Mouse (Mus musculus) liver, embryonic 14.5 days (tissue): Measurements from ENCODE around the gene Atp13a4.

Experiments used
- CTCF ChIP-seq: IDR thresholded peaks from 2 replicates; pipeline ENCODE4 v1.5.1; 2016; ENCODE audit warnings: antibody characterized with exemption, low read depth, control low read depth
- EP300 ChIP-seq: IDR thresholded peaks from 2 replicates; pipeline ENCODE4 v1.6.1; 2016; ENCODE audit warnings: antibody characterized with exemption, low read depth

DNA sequence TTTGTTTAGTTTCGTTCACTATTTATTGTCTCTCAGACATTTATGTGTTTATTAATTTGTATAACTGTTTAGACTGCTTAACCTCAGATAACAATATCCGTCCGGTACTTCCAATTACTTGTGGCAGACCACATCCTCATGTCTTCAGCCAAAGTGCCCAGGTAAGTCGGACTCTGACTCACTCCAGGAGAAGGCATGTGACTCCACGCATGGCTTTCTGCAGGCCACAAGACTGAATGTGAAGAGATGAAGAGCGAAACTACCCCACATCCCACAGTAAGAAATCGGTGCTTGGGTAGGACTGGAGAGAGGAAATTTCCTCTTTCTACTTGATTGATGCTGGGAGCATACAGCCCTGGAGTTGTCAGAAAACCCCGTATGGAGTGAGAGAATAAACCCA lies 18.1 kb downstream of the Atp13a4 start:
- no peak for TF ChIP-seq CTCF
- no peak for TF ChIP-seq EP300
